Mouse (Mus musculus): ENCODE data around the gene Lrrc8d.

The Lrrc8d gene

GRCm38 (mm10) chr5:105876925-105877774 lies 177.4 kb downstream of the Lrrc8d start:
- in situ Hi-C loops (cut with MboI; ENCODE audit: low sequenced_read_pairs) = loop anchor here (10.0 kb wide), 1 partner anchor 382 kb away; no protein-coding TSS in a partner anchor

Measured in CH12F3 (cell line).